Mouse (Mus musculus): ENCODE data around the gene Adssl1. TPM values are rescaled to one million over a fixed set of nuclear protein-coding genes. Genes with fewer than 3 reads are reported as not detected.

Gene Adssl1
- polyA plus RNA-seq, 1 experiment from 2014 or later: 4.0 TPM

- 62% methylated on average over 1 of the region's 1 CpGs for WGBS
- no peaks in the 10 kb centered on the region for H3K9me3 ChIP-seq
- DNase-seq (ENCODE audit: low spot score): no peak
- H3K4me3 ChIP-seq: no peak overlapping the region
- H3K4me1 ChIP-seq: peaks cover 42% of the 10 kb centered on the region
- H3K36me3 ChIP-seq (replicated peaks): no peaks in the 10 kb centered on the region
- H3K27me3 ChIP-seq (replicated peaks; ENCODE audit: low read depth, poor library complexity, severe bottlenecking): no peaks in the 10 kb centered on the region
- H3K27ac ChIP-seq (replicated peaks): no peak overlapping the region
These were observed 11.6 kb downstream of the Adssl1 start for GRCm38 (mm10) chr12:112631472-112631871.

- Histone ChIP-seq H3K4me1 (peaks cover 40% of the 10 kb centered on the region), H3K9me3 (no peaks in the 10 kb centered on the region), H3K27me3 (replicated peaks; ENCODE audit: low read depth, poor library complexity, severe bottlenecking) (no peaks in the 10 kb centered on the region), H3K4me3 (no peak overlapping the region), H3K36me3 (replicated peaks) (no peaks in the 10 kb centered on the region), H3K27ac (replicated peaks) (no peak overlapping the region; the same call in 1 of the 2 replicates)
- DNase-seq (ENCODE audit: low spot score): no peak
- 77% methylated on average over 11 of the region's 11 CpGs for WGBS
These were observed 12.4 kb downstream of the Adssl1 start for GRCm38 (mm10) chr12:112632084-112632777.

DNA sequence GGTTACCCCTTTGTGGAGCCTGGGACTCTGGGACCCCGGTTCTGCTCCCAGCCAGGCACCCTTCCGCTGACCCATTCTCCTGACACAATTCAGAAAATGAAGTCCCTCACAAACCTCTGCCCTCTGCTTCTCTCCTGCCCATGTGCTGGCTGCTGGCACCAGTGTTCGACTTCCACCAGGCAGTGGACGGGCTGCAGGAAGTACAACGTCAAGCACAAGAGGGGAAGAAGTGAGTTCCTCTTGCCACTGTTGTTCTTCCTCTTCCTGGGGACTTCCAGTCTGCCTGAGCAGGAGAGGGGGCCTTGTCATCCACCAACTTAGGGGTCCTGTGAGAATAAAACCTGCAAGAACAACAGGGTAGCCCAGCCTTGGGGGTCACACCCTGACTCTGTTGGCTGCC, 13.1 kb downstream of the Adssl1 start:
- 85% methylated on average over 5 of the region's 5 CpGs for WGBS
- H3K36me3 ChIP-seq (replicated peaks): no peaks in the 10 kb centered on the region
- no peaks in the 10 kb centered on the region for H3K9me3 ChIP-seq
- H3K27me3 ChIP-seq (replicated peaks; ENCODE audit: low read depth, poor library complexity, severe bottlenecking): no peaks in the 10 kb centered on the region
- H3K4me1 ChIP-seq: peaks cover 40% of the 10 kb centered on the region
- no peak overlapping the region; the same call in 1 of the 2 replicates for H3K27ac ChIP-seq (replicated peaks)
- DNase-seq (ENCODE audit: low spot score): no peak
- no peak overlapping the region for H3K4me3 ChIP-seq

DNA sequence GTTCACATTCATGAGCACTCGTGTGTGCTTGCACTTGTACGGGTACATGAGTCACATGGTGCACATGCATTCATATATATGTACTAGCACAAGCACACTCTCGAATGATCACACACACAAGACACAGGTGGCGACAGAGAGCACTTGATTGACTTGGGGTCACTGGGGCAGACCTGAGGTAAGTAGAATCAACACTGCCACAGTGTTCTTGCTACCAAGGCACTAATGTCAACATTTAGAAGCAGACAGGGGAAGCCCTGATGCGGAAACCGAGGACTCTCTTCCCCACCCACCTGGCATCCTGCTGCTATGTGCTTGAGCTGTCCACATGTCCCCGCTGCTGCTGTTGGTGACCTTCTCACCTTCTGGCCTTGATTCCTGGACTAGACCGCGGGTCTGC, 13.8 kb downstream of the Adssl1 start:
- Histone ChIP-seq H3K27me3 (replicated peaks; ENCODE audit: low read depth, poor library complexity, severe bottlenecking) (no peaks in the 10 kb centered on the region), H3K27ac (replicated peaks) (no peak overlapping the region), H3K9me3 (no peaks in the 10 kb centered on the region), H3K4me1 (peaks cover 33% of the 10 kb centered on the region), H3K36me3 (replicated peaks) (no peaks in the 10 kb centered on the region), H3K4me3 (no peak overlapping the region)
- DNase-seq (ENCODE audit: low spot score): no peak
- WGBS: 67% methylated on average over 9 of the region's 9 CpGs

DNA sequence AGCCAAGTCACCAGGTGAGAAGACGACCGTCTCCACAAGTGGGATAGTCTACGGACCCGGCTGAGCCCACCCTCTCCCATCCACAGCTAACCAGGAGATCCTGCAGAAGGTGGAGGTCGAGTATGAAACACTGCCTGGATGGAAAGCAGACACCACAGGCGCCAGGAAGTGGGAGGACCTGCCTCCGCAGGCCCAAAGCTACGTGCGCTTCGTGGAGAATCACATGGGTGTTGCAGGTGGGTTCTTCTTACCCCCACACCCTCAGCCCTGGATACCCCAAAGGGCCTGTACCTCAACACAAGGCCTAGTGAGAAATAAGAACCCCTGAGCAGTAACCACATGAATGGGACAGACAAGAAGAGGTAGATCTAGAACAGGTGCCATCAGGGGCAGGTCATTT, 19.7 kb downstream of the Adssl1 start:
- Histone ChIP-seq H3K27ac (replicated peaks) (no peak overlapping the region), H3K27me3 (replicated peaks; ENCODE audit: low read depth, poor library complexity, severe bottlenecking) (no peaks in the 10 kb centered on the region), H3K9me3 (no peaks in the 10 kb centered on the region), H3K4me3 (no peak overlapping the region), H3K36me3 (replicated peaks) (no peaks in the 10 kb centered on the region), H3K4me1 (peaks cover 4% of the 10 kb centered on the region; the same call in 1 of the 2 replicates)
- DNase-seq (ENCODE audit: low spot score): no peak
- 90% methylated on average over 10 of the region's 10 CpGs for WGBS

DNA sequence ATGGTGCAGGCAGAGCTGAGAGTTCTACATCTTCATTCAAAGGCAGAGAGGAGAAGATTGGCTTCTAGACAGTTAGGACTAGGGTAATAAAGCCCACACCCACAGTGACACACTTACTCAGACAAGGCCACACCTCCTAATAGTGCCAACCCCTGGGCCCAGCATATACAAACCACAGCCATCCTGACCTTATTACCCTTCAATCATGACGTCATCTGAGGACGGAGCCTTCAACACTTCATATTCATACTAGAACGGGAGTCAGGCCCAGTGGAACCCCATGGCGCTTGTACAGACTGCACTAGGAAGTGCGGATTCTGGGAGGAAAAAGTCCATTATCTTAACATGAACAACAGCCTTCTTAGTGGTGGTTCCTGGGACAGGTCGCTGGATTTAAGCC, 23.3 kb downstream of the Adssl1 start:
- Histone ChIP-seq H3K27ac (replicated peaks) (no peak overlapping the region), H3K27me3 (replicated peaks; ENCODE audit: low read depth, poor library complexity, severe bottlenecking) (no peaks in the 10 kb centered on the region), H3K4me3 (no peak overlapping the region), H3K36me3 (replicated peaks) (peaks cover 15% of the 10 kb centered on the region), H3K9me3 (no peaks in the 10 kb centered on the region), H3K4me1 (peaks cover 21% of the 10 kb centered on the region)
- DNase-seq (ENCODE audit: low spot score): no peak
- WGBS: 91% methylated on average over 6 of the region's 6 CpGs

DNA sequence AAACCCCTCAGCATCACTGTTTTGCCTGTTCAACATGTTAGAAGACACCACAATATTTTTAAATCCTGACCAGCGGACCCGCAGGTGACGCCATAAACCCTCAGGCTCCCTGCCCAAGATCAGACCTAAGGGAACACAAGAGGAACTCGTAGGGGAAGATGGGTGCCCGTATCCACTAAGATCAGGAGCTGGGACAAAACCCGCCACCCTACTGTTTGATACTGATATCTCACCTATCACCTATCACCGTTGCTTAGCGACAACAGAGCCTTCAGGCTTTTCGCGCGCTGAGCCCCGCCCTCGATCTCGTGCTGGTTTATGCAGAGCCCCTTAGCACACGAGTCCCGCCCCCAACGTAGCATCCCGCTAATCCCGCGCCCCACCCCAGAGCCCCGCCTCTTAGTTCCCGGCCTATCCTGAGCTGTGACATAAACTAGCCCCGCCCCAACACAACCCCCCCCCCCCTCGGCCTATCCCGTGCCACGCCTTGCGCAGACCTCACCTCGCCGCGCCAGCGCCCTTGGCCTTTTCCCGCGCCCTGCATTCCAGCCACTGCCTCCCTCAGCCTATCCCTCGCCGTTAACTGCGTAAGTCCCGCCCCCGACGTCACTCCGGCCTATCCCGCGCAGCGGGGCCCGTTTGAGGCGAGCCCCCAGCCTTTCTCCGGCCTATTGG, 24.5 kb downstream of the Adssl1 start, which contains the start of gene Siva1:
TSS of gene Siva1 (plus strand) at position 500 of the 675 bp plus-strand sequence.
- H3K4me1 ChIP-seq: peaks cover 21% of the 10 kb centered on the region
- WGBS: 3% methylated on average over 46 of the region's 46 CpGs

DNA sequence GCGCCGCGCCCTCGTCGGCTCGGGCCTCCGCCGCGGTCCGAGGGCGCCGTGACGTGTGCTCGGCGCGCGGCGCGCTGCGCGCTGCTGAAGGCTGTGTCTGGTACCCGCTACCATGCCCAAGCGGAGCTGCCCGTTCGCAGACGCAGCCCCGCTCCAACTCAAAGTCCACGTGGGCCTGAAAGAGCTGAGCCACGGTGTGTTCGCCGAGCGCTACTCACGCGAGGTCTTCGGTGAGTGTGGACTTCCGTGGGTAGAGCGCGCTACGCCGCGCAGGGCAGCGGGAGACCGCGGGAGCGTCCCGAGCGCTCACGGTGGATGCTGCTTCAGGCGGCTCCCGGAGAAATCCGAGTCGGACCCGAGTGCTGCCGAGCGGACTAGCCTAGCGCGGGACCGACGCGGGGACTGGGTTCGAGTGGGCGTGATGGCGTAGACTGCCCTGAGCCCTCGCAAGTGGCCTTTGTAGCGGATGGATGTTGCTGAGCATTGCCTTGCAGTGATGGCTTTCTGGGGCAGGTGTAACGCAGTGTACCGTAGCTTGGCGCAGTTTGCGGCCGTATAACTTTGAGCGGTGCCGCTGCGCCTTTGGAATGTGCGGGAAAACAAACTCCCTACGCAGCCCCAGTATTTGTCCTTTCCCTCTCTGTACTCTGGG, 25.1 kb downstream of the Adssl1 start:
- peak overlapping the region; percentile 91 for H3K27ac ChIP-seq (replicated peaks)
- peaks cover 21% of the 10 kb centered on the region for H3K4me1 ChIP-seq
- no peaks in the 10 kb centered on the region for H3K9me3 ChIP-seq
- H3K36me3 ChIP-seq (replicated peaks): peaks cover 33% of the 10 kb centered on the region
- peak overlapping the region; percentile 90 for H3K4me3 ChIP-seq
- no peak for DNase-seq (ENCODE audit: low spot score)
- H3K27me3 ChIP-seq (replicated peaks; ENCODE audit: low read depth, poor library complexity, severe bottlenecking): no peaks in the 10 kb centered on the region
- WGBS: under 1% methylated on average over 75 of the region's 75 CpGs

More for the DNA sequence above, 24.5 kb downstream of the Adssl1 start, which contains the start of gene Siva1:
- no peaks in the 10 kb centered on the region for H3K9me3 ChIP-seq
- peak within 1 kb of the TSS; percentile 91 for H3K27ac ChIP-seq (replicated peaks)
- peak within 1 kb of the TSS; percentile 90 for H3K4me3 ChIP-seq
- peak; percentile 100 for DNase-seq (ENCODE audit: low spot score)
- H3K36me3 ChIP-seq (replicated peaks): peaks cover 27% of the 10 kb centered on the region
- no peaks in the 10 kb centered on the region for H3K27me3 ChIP-seq (replicated peaks; ENCODE audit: low read depth, poor library complexity, severe bottlenecking)

DNA sequence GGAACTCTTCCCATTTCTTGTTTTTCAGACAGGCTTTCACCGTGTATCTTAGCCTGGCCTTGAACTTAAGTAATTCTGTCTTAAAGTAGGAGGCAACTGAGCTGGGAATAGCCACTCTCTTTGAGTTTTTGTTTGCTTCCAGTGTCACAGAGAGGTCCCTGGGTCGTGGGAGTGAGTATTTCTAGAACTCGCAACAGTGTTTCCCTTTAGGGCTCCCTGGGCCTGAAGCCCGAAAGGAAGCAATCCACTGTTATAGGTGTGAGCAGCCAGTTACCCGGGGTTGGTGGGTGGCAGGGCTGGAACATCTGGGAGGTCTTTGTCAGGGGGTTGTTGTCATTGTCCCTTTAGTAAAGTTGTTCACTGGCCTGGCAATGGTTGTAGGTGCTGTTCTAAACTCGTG, 26.3 kb downstream of the Adssl1 start:
- H3K9me3 ChIP-seq: no peaks in the 10 kb centered on the region
- H3K27ac ChIP-seq (replicated peaks): peak overlapping the region; percentile 24; the same call in 1 of the 2 replicates
- peaks cover 21% of the 10 kb centered on the region for H3K4me1 ChIP-seq
- H3K36me3 ChIP-seq (replicated peaks): peaks cover 45% of the 10 kb centered on the region
- DNase-seq (ENCODE audit: low spot score): no peak
- 60% methylated on average over 6 of the region's 6 CpGs for WGBS
- H3K27me3 ChIP-seq (replicated peaks; ENCODE audit: low read depth, poor library complexity, severe bottlenecking): no peaks in the 10 kb centered on the region
- H3K4me3 ChIP-seq: peak overlapping the region; percentile 90

- DNase-seq (ENCODE audit: low spot score): no peak
- 94% methylated on average over 5 of the region's 5 CpGs for WGBS
These were observed 28.2 kb downstream of the Adssl1 start for GRCm38 (mm10) chr12:112648081-112648480.

DNA sequence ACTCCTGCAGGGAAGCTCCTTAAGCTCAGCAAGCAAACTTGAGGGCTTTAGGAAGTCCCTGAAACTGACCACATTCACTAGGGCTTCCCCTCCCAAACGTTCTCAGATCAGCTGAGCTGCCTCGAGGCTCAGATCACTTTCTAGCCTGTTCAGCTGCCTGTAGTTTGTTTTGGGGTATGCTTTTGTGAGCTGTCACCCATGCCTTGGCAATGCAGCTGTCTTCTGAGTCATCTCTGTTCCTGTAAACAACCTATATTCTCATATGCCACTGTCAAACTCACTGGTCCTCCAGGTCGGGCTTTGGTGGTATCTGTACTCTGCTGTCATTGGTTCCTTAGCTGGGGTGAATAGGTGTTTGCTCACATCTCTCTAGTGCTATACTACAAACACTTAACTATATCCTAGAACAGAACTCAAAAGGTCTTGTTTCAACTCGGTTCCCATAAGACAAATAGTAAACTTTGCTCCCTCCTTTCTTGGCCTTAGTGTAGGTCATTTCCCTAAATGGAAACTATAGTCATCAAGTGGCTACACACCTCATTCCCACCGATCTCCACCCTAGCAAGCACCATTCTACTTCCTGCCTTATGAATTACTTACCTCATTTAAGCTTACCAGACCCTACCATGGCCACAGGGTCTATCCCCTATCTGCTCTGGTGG, 32.1 kb downstream of the Adssl1 start:
- no peak overlapping the region for H3K4me3 ChIP-seq
- 82% methylated on average over 5 of the region's 5 CpGs for WGBS
- no peak for DNase-seq (ENCODE audit: low spot score)
- H3K36me3 ChIP-seq (replicated peaks): peaks cover 100% of the 10 kb centered on the region
- H3K9me3 ChIP-seq: no peaks in the 10 kb centered on the region
- 0 out of 2 replicates have a peak, but pooled peaks cover 6% of the 10 kb centered on the region for H3K4me1 ChIP-seq
- no peak overlapping the region for H3K27ac ChIP-seq (replicated peaks)
- no peaks in the 10 kb centered on the region for H3K27me3 ChIP-seq (replicated peaks; ENCODE audit: low read depth, poor library complexity, severe bottlenecking)

More at GRCm38 (mm10) chr12:112648081-112648480, 28.2 kb downstream of the Adssl1 start:
- Histone ChIP-seq H3K27ac (replicated peaks) (no peak overlapping the region), H3K4me3 (no peak overlapping the region), H3K36me3 (replicated peaks) (peaks cover 64% of the 10 kb centered on the region), H3K4me1 (peaks cover 21% of the 10 kb centered on the region), H3K9me3 (no peaks in the 10 kb centered on the region), H3K27me3 (replicated peaks; ENCODE audit: low read depth, poor library complexity, severe bottlenecking) (no peaks in the 10 kb centered on the region)

GRCm38 (mm10) chr12:112653157-112653824, 33.4 kb downstream of the Adssl1 start:
- H3K36me3 ChIP-seq (replicated peaks): peaks cover 100% of the 10 kb centered on the region
- no peak overlapping the region for H3K27ac ChIP-seq (replicated peaks)
- peak; percentile 80 for DNase-seq (ENCODE audit: low spot score)
- WGBS: 62% methylated on average over 7 of the region's 7 CpGs
- H3K4me1 ChIP-seq: 0 out of 2 replicates have a peak, but pooled peaks cover 6% of the 10 kb centered on the region
- no peaks in the 10 kb centered on the region for H3K27me3 ChIP-seq (replicated peaks; ENCODE audit: low read depth, poor library complexity, severe bottlenecking)
- no peaks in the 10 kb centered on the region for H3K9me3 ChIP-seq
- no peak overlapping the region for H3K4me3 ChIP-seq

All from embryonic facial prominence, embryonic 10.5 days (tissue).